Mouse (Mus musculus): ENCODE data around the gene Grem1.

Gene Grem1

DNA sequence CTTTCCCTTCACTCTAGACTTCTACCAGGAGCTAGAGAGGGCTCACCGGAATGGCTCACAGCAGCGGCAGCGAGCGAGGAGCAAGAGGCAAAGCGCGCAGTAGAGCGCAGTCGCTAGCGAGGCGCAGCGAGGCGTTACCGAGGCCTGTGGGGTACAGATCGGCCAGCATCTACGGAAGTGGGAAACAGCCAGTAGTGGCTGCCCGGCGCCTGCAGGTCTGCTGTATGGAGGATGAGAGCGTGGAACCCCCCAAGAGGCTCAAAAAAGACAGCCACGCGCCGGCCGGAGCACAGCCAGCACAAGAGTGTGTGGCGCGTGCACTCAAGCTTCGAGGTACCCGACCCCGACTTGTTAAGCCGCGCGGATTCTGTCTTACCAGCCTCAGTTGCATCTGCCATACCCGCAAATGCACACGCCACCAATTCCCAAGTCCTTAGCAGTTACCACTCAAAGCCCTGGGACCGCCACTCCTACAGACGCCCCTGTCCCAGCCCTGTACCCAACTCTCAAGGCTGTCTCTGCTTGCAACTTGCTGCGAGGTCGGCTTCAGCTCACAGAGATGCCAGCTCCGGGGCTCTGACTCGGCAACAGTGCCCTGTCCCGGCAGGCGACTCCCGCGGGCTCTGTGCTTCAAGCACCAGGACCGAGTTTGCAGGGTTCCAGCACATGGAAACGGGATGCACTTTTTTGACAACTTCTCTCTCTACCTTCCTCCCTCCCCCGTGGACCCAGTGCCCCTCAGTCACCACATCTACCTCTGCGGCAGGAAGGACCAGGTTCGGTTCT, 728 bp downstream of the Grem1 start:
- DNase-seq, result peak; percentile 39 to 50

- DNase-seq, result peak; percentile 18 to 38
These were observed 1.4 kb downstream of the Grem1 start for GRCm38 (mm10) chr2:113756924-113757524.

- DNase-seq, result no peak
These were observed 8.7 kb downstream of the Grem1 start for GRCm38 (mm10) chr2:113749721-113750120.

DNA sequence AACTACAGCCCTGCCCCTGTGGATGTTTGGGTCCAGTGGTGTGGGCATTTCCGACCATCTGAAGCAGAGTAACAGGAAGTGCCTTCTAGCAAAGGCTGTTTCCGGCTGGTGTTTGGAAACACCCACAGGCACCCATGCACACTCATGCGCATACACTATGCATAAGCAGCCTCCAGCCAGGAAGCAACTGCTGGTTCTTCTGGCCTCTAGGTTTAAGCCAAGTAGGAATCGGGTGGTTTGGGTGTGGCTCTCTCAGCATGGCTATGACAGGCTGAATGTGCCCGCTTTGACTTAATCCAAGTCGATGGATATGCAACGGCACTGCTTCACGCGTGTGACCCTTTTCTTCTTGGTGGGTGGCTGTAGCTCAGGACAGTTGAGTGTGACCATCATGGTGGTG, 9.1 kb downstream of the Grem1 start:
- DNase-seq, result no peak

GRCm38 (mm10) chr2:113728581-113728980, 29.9 kb downstream of the Grem1 start:
- no peak for DNase-seq

- DNase-seq, result no peak
These were observed 43.6 kb downstream of the Grem1 start for GRCm38 (mm10) chr2:113714801-113715200.

DNA sequence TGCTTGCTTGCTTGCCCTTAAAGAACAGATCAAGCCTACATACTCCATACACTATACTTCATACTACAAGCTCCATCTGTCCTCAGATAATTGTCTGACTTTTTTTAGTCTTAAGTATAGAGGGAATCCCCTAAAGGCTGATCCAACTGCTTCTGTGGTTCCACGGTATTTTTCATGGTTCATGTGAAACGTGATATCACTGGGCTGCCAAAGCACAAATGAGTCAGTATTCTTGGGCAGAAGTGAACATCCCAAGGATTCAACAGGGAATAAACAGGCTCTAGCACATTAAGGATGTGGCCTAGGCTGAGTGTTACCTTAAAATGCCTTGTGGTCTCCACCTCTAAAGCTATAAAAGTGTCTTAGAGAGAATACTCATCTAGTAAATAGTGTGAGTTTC, 45.0 kb downstream of the Grem1 start:
- DNase-seq, result no peak

GRCm38 (mm10) chr2:113707507-113707906, 50.9 kb downstream of the Grem1 start:
- DNase-seq, result no peak

GRCm38 (mm10) chr2:113701507-113701906, 56.9 kb downstream of the Grem1 start:
- no peak for DNase-seq

GRCm38 (mm10) chr2:113696647-113697046, 61.8 kb downstream of the Grem1 start:
- no peak for DNase-seq

DNA sequence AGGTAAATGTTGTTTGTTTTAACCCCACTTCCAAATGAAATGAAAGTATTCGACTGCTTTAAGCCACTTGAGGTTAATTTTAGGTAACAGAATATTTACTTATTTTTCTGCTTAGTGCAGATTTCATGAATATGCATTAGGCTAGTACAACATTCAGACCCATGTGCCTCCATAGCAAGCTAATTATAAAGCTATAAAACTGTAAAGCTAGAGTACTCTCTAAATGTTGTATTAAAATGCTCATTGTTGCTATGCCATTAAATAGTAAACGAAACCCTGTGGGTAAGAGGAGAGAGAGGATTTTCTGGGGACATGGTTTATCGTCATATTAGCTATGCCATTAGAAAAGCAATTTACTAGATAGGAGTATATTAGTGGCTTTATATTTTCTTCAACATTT, 62.2 kb downstream of the Grem1 start:
- no peak for DNase-seq

All from cerebellum, postnatal 25 days (tissue).